Mouse (Mus musculus) MEL (cell line): ENCODE measurements around the gene Cdk7. TPM values are rescaled to one million over a fixed set of nuclear protein-coding genes. Genes with fewer than 3 reads are reported as not detected.
A peak's percentile ranks its signal among the peaks of the same experiment; 100 is the strongest.

Source experiments
- DNase-seq: peaks from one replicate; pipeline ENCODE4 v3.0.0; 2011; ENCODE audit warnings: low read depth, low spot score
- H3K27ac ChIP-seq: 2 replicates; pipeline ENCODE4 v1.5.1; 2012; ENCODE audit warnings: low read depth, mild to moderate bottlenecking, control low read depth, low read length, moderate library complexity; ENCODE audit not compliant: control insufficient read depth
- H3K27me3 ChIP-seq, 2 experiments: fragments of 150-350 bp in 1 of 2; sonication (generic) in 1 of 2; 2 replicates each; pipeline ENCODE4 v1.6.1; 2012; ENCODE audit warnings: low read length in 2 of 2, mild to moderate bottlenecking in 2 of 2, improper control_type of control experiment in 1 of 2, moderate library complexity in 1 of 2; ENCODE audit not compliant: insufficient read depth in 2 of 2, control insufficient read depth in 1 of 2
- H3K36me3 ChIP-seq, 2 experiments: 2 replicates each; pipeline ENCODE4 v1.6.1; 2012 to 2014; ENCODE audit warnings: low read length in 2 of 2, improper control_type of control experiment in 1 of 2, inconsistent platforms in 1 of 2, mild to moderate bottlenecking in 1 of 2; ENCODE audit not compliant: insufficient read depth in 2 of 2, control insufficient read depth in 1 of 2
- H3K4me1 ChIP-seq, 2 experiments: fragments of 150-350 bp in 1 of 2; sonication (generic) in 1 of 2; 2 replicates each; pipeline ENCODE4 v1.6.1; 2012; ENCODE audit warnings: low read length in 2 of 2, improper control_type of control experiment in 1 of 2, mild to moderate bottlenecking in 1 of 2; ENCODE audit not compliant: insufficient read depth in 2 of 2, control insufficient read depth in 1 of 2
- H3K4me3 ChIP-seq, 2 experiments: fragments of 150-350 bp in 1 of 2; sonication (generic) in 1 of 2; 2 replicates each; pipeline ENCODE4 v1.5.1; 2012; ENCODE audit warnings: low read depth in 2 of 2, low read length in 2 of 2, mild to moderate bottlenecking in 2 of 2, moderate library complexity in 2 of 2, control low read depth in 1 of 2, improper control_type of control experiment in 1 of 2; ENCODE audit not compliant: control insufficient read depth in 1 of 2, insufficient read depth in 1 of 2
- H3K79me2 ChIP-seq: 2 replicates; pipeline ENCODE4 v1.6.1; 2012; ENCODE audit warnings: mild to moderate bottlenecking, low read length, moderate library complexity; ENCODE audit not compliant: control insufficient read depth, poor library complexity, insufficient read depth
- H3K9ac ChIP-seq: 2 replicates; pipeline ENCODE4 v1.6.1; 2012; ENCODE audit warnings: low read depth, mild to moderate bottlenecking, control low read depth, low read length, moderate library complexity; ENCODE audit not compliant: control insufficient read depth, poor library complexity, severe bottlenecking
- H3K9me3 ChIP-seq: fragments of 150-350 bp; sonication (generic); replicated peaks from 2 replicates; pipeline ENCODE4 v1.6.1; 2012; ENCODE audit warnings: mild to moderate bottlenecking, low read length, improper control_type of control experiment, moderate library complexity; ENCODE audit not compliant: insufficient read depth
- CHD2 ChIP-seq: IDR thresholded peaks from 2 replicates; pipeline ENCODE4 v1.6.1; 2011; ENCODE audit warnings: low read length, improper control_type of control experiment
- E2F4 ChIP-seq: IDR thresholded peaks from 2 replicates; pipeline ENCODE4 v1.6.1; 2011; ENCODE audit warnings: low read depth, low read length, improper control_type of control experiment, borderline replicate concordance
- EP300 ChIP-seq, 2 experiments: IDR thresholded peaks; 2 replicates each; pipeline ENCODE4 v1.6.1; 2011; ENCODE audit warnings: improper control_type of control experiment in 2 of 2, low read length in 2 of 2, low read depth in 1 of 2, mild to moderate bottlenecking in 1 of 2
- GABPA ChIP-seq: IDR thresholded peaks from 2 replicates; pipeline ENCODE4 v1.6.1; 2012; ENCODE audit warnings: low read depth, mild to moderate bottlenecking, inconsistent platforms, low read length, improper control_type of control experiment, moderate library complexity
- HCFC1 ChIP-seq: IDR thresholded peaks from 2 replicates; pipeline ENCODE4 v1.6.1; 2012; ENCODE audit warnings: low read depth, mild to moderate bottlenecking, inconsistent platforms, low read length, improper control_type of control experiment, moderate library complexity
- KAT2A ChIP-seq: conservative IDR thresholded peaks from 2 replicates; pipeline ENCODE4 v1.6.1; 2012; ENCODE audit warnings: low read depth, low read length, improper control_type of control experiment, inconsistent platforms
- MAFK ChIP-seq: IDR thresholded peaks from 2 replicates; pipeline ENCODE4 v1.6.1; 2011; ENCODE audit warnings: low read depth, mild to moderate bottlenecking, low read length, improper control_type of control experiment, borderline replicate concordance
- MAX ChIP-seq: IDR thresholded peaks from 2 replicates; pipeline ENCODE4 v1.6.1; 2011; ENCODE audit warnings: low read length, improper control_type of control experiment
- MAZ ChIP-seq: IDR thresholded peaks from 2 replicates; pipeline ENCODE4 v1.6.1; 2012; ENCODE audit warnings: low read depth, mild to moderate bottlenecking, inconsistent platforms, low read length, improper control_type of control experiment
- MXI1 ChIP-seq: IDR thresholded peaks from 2 replicates; pipeline ENCODE4 v1.6.1; 2011; ENCODE audit warnings: mild to moderate bottlenecking, low read depth, low read length, improper control_type of control experiment
- NRF1 ChIP-seq: IDR thresholded peaks from 2 replicates; pipeline ENCODE4 v1.6.1; 2014; ENCODE audit warnings: low read depth, mild to moderate bottlenecking, inconsistent platforms, low read length, improper control_type of control experiment, moderate library complexity; ENCODE audit not compliant: poor library complexity, insufficient read depth, severe bottlenecking
- POLR2A ChIP-seq, 2 experiments: IDR thresholded peaks; 2 replicates each; pipeline ENCODE4 v1.6.1; 2011 to 2012; ENCODE audit warnings: low read length in 2 of 2, mild to moderate bottlenecking in 2 of 2, control low read depth in 1 of 2, improper control_type of control experiment in 1 of 2, low read depth in 1 of 2, moderate library complexity in 1 of 2; ENCODE audit not compliant: control insufficient read depth in 1 of 2, insufficient read depth in 1 of 2, poor library complexity in 1 of 2
- POLR2AphosphoS2 ChIP-seq: IDR thresholded peaks from 2 replicates; pipeline ENCODE4 v1.6.1; 2011; ENCODE audit warnings: low read length, improper control_type of control experiment
- RCOR1 ChIP-seq: IDR thresholded peaks from 2 replicates; pipeline ENCODE4 v1.6.1; 2012; ENCODE audit warnings: low read depth, mild to moderate bottlenecking, inconsistent platforms, low read length, improper control_type of control experiment
- SIN3A ChIP-seq: IDR thresholded peaks from 2 replicates; pipeline ENCODE4 v1.6.1; 2012; ENCODE audit warnings: low read length, improper control_type of control experiment, inconsistent platforms
- TBP ChIP-seq: IDR thresholded peaks from 2 replicates; pipeline ENCODE4 v1.8.0; 2011; ENCODE audit warnings: low read depth, low read length, improper control_type of control experiment
- UBTF ChIP-seq: IDR thresholded peaks from 2 replicates; pipeline ENCODE4 v1.6.1; 2012; ENCODE audit warnings: low read depth, mild to moderate bottlenecking, inconsistent platforms, low read length, improper control_type of control experiment, moderate library complexity, borderline replicate concordance; ENCODE audit not compliant: insufficient read depth
- USF2 ChIP-seq, 2 experiments: IDR thresholded peaks; 2 replicates each; pipeline ENCODE4 v1.6.1; 2011 to 2012; ENCODE audit warnings: improper control_type of control experiment in 2 of 2, low read length in 2 of 2, borderline replicate concordance in 1 of 2, inconsistent platforms in 1 of 2, low read depth in 1 of 2, mild to moderate bottlenecking in 1 of 2; ENCODE audit not compliant: insufficient read depth in 1 of 2
- ZNF384 ChIP-seq: IDR thresholded peaks from 2 replicates; pipeline ENCODE4 v1.6.1; 2012; ENCODE audit warnings: low read depth, mild to moderate bottlenecking, inconsistent platforms, low read length, improper control_type of control experiment
- polyA plus RNA-seq, 2 experiments: library from polyadenylated mRNA; stranded (reverse) in 1 of 2; unstranded in 1 of 2; fragments of >175 nt in 1 of 2; fragments of >200 nt in 1 of 2; gene quantifications; 2 replicates each; pipeline versions ENCODE4 v1.2.1 to v1.2.4; 2012; ENCODE audit warnings: low replicate concordance in 2 of 2, low read depth in 1 of 2; ENCODE audit not compliant: insufficient read length in 2 of 2, insufficient read depth in 1 of 2, missing spikeins in 1 of 2
- total RNA-seq: library from RNA; depleted of rRNA; stranded (reverse); fragments of 300-350 nt; gene quantifications from 2 replicates; pipeline ENCODE4 v1.2.3, GENCODE M21; 2012

Gene Cdk7
- total and polyA plus RNA-seq, 3 experiments = 67.7 to 87.1 TPM; not detected in 1

DNA sequence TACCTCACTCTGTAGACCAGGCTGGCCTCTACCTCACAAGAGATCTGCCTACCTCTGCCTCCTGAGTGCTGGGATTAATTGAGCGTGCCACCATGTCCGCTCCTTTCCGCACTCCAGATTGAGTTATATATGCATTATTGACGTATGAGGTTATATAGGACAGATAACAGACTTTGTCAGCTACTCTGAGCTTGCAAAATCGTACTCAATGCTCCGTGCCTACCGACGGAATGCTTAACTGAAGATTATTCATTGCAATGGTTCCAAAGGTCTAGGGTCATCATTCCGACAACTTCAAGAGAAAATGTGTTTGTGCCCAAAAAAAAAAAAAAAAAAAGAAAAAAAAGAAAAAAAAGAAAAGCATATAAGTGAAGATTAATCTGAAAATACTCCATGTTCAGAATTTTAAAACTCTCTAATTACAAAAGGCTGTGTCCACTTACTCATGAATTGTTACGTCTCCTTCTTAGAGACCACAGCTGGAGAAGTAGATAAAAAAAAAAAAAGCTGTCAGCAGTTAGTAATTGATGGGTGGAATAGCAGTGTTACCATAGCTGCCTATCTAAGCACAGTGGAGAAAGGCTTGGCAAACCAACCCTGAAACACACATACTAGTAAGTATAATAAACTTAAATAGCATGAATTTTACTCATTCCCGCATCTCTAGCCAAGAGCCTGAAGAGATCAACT, 12.8 kb upstream of the Cdk7 start (continued):
- no peak for TF ChIP-seq MAZ
- TF ChIP-seq ZNF384 = peak; percentile 98
- peak; percentile 39; the same call in 1 of the 2 replicates for TF ChIP-seq RCOR1
- peak; percentile 59 to 73 for TF ChIP-seq EP300 (IDR thresholded peaks at IDR 0.05; ENCODE audit: low read depth in 1 of 2, low read length in 2 of 2)

DNA sequence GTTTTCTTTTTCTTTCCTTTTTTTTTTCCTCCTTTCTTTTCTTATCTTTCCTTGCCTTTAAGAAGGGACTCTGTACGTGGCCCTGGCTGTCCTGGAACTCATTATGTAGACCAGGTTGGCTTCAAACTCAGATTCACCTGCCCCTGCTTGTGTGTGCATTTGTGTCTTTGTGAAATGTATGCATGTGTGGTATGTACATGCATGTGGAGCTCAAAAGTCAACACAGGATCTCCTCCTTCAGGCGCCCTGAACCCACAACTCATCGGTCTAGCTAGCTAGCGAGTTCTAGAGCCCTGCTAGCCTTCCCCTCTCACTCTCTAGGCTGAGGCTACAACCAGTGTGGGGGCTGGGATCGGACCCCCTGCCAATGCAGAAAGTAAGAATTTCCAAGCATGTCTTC, 12.1 kb upstream of the Cdk7 start:
- Histone ChIP-seq H3K27ac (no peak overlapping the region), H3K9me3 (no peaks in the 10 kb centered on the region), H3K4me1 (peaks cover 2 to 22% of the 10 kb centered on the region in 2 experiments; a peak in 3 of 4 replicates), H3K36me3 (peaks cover 2 to 18% of the 10 kb centered on the region in 2 experiments; a peak in 3 of 4 replicates), H3K79me2 (peaks cover 17% of the 10 kb centered on the region), H3K27me3 (no peaks in the 10 kb centered on the region), H3K4me3 (no peak overlapping the region), H3K9ac (no peak overlapping the region)
- TF ChIP-seq KAT2A (no peak), SIN3A (no peak), ZNF384 (no peak), MXI1 (no peak), NRF1 (no peak), UBTF (no peak), USF2 (IDR thresholded peaks at IDR 0.05; ENCODE audit: borderline replicate concordance in 1 of 2, insufficient read depth in 1 of 2, low read depth in 1 of 2, low read length in 2 of 2) (no peak), HCFC1 (no peak), CHD2 (no peak), E2F4 (no peak), POLR2AphosphoS2 (no peak), GABPA (no peak), MAX (no peak), RCOR1 (no peak), POLR2A (IDR thresholded peaks at IDR 0.05; ENCODE audit: control insufficient read depth in 1 of 2, insufficient read depth in 1 of 2, low read depth in 1 of 2, low read length in 2 of 2, poor library complexity in 1 of 2) (no peak), TBP (no peak), MAFK (no peak)
- no peak for DNase-seq
